Mouse (Mus musculus) T-helper 17 cell (primary cell): ENCODE measurements around the gene Cdhr3.

Experiments used
- in situ Hi-C, 2 experiments: fragments of 300-600 bp; cut with MboI, MseI; formaldehyde crosslinking; loops; 1 replicate in 1 of 2; 2 replicates in 1 of 2; pipeline ENCODE4 v1.15.1; 2025; ENCODE audit warnings: high pct_unique_total_duplicates in 2 of 2

The Cdhr3 gene

GRCm38 (mm10) chr12:33092775-33093174, at the start of gene Cdhr3:
TSS of gene Cdhr3 (minus strand) at chr12:33092875.
- in situ Hi-C loops = no loop called here

DNA sequence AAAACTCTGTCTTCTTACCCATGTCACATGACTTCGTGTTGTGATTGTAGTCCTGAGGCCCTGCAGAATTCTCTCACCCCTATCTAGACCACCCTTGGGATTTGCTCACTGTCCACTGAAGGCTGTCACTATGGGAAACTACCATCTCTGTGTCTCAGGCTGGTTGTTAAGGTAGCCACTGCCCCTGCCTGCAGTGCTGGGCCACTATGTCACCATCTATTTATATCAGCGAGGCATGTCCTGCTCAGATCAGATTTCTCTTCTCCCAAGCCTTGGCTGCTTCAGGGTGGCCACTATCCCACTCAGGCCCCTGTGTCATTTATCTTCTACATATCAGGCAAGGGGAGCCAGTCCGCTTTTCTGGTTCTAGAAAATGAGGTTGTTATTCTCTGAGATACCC, 46.4 kb upstream of the Cdhr3 start:
- in situ Hi-C loops = no loop called here

DNA sequence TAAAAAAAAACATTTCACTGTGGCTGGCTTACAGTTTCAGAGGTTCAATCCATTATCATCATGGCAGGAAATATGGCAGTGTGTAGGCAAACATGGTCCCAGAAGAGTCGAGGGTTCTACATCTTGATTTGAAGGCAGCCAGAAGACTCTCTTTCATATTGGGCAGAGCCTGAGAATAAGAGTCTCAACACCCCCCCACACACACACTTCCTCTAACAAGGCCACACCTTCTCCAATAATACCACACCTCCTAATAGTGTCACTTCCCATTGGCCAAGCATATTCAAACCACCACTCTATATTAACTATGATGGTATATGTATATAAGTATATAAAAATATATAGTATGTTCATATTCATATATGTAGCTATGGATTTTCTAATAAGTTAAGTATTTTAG, 45.2 kb upstream of the Cdhr3 start:
- in situ Hi-C loops = no loop called here

GRCm38 (mm10) chr12:33131796-33132195, 39.1 kb upstream of the Cdhr3 start:
- in situ Hi-C loops = no loop called here

GRCm38 (mm10) chr12:33130401-33130800, 37.7 kb upstream of the Cdhr3 start:
- in situ Hi-C loops = no loop called here

DNA sequence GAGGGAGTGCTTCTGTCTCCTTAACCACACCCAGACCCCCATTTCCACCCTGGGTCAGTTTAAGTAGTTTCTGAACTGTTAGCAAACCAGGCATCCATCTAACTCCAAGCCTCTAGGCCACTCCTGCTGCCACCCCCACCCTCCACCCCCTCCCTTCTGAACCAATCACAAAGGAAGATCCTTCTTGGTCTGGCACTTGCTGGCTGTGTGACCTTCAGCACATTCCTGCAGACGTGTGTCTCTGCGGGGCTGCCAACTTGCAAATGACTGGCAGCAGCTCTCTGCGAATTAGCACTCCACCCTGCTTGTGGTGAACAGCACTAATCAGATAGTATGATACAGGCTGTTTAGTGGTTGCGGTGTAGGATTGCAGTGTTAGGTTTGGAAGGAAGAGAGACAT, 36.7 kb upstream of the Cdhr3 start:
- in situ Hi-C loops = loop anchor here in 1 of 2 experiments (10.0 kb wide), 1 partner anchor 295 kb away; the partner anchor contains the start of gene Twistnb

- in situ Hi-C loops = loop anchor here in 1 of 2 experiments (10.0 kb wide), 1 partner anchor 296 kb away; the partner anchor contains the start of gene Twistnb
Observed at GRCm38 (mm10) chr12:33128702-33129101, 36.0 kb upstream of the Cdhr3 start.

DNA sequence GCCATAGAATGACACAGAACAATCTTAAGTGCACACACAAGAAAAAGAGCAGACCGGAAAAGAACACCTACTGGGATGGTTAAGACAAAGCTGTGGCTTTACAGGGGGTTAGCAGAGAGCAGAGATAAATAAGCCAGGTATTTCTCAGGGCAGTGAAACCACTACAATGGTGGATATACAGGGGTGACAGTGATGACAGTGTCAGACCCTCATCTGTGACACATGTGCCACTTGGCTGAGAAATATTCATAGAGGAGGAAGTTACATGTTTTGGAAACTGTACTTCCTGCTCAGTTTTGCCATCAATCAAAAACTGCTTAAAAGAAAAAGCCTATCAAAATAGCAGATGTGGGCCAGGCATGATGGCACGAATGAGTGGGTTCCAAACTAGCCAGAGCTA, 35.4 kb upstream of the Cdhr3 start:
- in situ Hi-C loops = loop anchor here in 1 of 2 experiments (10.0 kb wide), 1 partner anchor 297 kb away; the partner anchor contains the start of gene Twistnb

DNA sequence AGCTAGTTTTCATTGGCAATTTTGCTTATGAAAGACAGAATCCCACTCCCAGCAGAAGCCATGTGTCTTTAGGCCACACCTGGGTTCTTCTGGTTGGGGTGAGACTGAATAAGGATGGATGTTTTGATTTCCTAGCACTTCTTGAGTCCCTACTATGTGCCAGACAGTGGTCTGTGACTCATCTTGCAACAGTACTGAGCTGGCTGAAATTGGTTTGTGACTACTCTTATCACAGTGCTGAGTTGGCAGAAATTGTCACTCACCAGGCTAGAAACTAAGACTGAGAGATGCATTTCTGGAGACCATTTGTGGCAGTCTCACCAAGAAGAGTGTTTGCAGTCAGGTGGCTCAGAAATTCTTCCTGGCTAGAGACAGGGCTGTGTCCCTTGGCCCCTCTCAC, 33.6 kb upstream of the Cdhr3 start:
- in situ Hi-C loops = loop anchor here in 1 of 2 experiments (10.0 kb wide), 1 partner anchor 299 kb away; the partner anchor contains the start of gene Twistnb

GRCm38 (mm10) chr12:33125594-33126227, 33.0 kb upstream of the Cdhr3 start:
- in situ Hi-C loops = loop anchor here in 1 of 2 experiments (10.0 kb wide), 1 partner anchor 299 kb away; the partner anchor contains the start of gene Twistnb

DNA sequence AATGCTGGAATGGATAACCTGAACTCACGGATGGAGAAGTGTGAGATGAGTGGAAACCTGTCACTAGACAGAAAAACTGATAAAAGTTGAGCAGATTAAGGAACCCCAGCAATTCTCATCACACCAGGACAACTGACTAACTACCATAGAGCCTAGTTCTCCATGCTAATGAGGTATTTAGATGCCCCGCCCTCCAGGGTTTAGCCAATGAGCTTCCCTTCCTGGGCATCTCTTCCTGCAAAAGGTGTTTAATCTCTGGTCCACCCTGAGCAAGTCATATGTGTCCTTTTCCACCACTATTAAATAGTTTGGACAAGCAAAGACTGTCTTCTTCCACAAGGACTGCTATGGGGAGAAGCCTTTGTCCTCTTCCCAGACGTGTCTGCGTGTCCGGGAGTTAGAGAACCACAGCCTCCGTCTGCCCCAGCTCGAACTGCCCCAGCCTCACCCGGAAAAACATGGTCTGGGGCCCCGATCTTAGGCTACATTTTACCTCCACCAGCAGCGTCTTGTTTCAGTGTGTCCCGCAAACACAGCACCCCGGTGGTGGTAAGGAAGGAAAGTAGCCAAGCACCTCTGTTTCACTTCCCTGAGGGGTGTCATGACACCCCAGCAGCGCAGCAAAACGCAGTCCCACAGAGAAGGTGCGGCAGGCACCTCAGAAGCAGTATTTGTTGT, 26.1 kb upstream of the Cdhr3 start:
- in situ Hi-C loops = loop anchor here in 1 of 2 experiments (5.0 to 25.0 kb wide), 2 partner anchors 206 to 519 kb away; no protein-coding TSS in a partner anchor

- in situ Hi-C loops = loop anchor here in 1 of 2 experiments (25.0 kb wide), 1 partner anchor 526 kb away; no protein-coding TSS in a partner anchor
Observed at GRCm38 (mm10) chr12:33110894-33111471, 18.3 kb upstream of the Cdhr3 start.

DNA sequence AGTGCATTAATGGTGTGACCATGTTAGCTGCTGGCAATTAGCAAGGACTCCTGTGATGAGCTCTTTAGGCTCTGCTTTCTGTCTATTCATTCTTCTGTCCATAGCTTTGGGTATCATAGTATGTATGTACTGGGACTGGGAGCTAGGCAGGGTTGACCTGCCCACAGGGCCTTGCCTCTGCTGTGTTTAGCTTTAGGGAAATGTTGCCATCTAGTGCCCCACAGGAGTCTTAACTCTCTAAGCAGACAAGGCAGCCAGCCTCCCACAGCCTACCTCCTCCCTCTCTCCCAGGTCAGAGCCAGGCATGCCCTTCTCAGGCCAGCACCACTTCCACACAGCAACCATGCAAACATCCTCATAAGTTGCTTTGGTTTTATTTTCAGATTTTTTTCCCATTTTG, 16.9 kb upstream of the Cdhr3 start:
- in situ Hi-C loops = loop anchor here in 1 of 2 experiments (10.0 to 25.0 kb wide), 2 partner anchors 528 to 1465 kb away; no protein-coding TSS in a partner anchor

- in situ Hi-C loops = loop anchor here in 1 of 2 experiments (10.0 to 25.0 kb wide), 2 partner anchors 531 to 1468 kb away; no protein-coding TSS in a partner anchor
Observed at GRCm38 (mm10) chr12:33106438-33107167, 13.9 kb upstream of the Cdhr3 start.

GRCm38 (mm10) chr12:33105724-33106123, 13.0 kb upstream of the Cdhr3 start:
- in situ Hi-C loops = loop anchor here in 1 of 2 experiments (10.0 to 25.0 kb wide), 2 partner anchors 532 to 1469 kb away; no protein-coding TSS in a partner anchor

DNA sequence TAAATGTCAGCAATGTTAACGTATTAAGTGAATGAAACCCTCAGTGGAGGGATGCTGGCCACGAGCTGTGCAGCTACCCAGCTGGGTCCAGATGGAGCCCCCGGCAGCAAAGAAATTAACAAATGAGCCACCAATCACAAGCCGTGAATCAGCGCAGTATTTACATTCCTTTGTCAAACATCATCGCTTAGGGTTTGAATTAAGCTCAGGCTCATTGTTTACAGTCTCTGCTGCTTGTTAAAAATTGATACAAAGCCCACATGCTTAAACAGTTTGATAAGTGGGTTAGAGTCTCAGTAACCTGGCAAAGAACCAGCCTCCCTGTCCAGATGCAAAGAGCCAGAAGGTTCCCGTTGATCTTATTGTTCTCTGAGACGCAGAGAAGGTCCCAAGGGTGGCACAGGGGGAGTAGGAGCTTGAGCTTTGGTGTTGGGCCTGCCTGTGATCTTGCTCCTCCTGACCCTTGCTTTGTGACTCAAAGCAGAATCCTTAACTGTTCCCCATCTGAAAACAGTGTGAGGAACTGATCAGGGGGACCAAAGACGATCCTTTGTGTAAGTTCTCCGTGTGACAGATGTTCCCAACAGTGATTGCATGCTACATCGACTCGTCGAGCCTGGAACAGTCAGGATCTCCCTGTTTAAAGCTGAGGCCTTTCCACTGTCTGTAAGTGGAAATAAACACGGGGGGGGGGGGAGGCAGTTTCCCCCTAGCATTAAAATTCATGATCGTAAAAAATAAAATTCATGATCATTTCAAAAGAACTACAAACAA, 9.9 kb upstream of the Cdhr3 start:
- in situ Hi-C loops = loop anchor here (5.0 to 25.0 kb wide), 3 partner anchors 75 to 1472 kb away; no protein-coding TSS in a partner anchor

GRCm38 (mm10) chr12:33101627-33102026, 9.0 kb upstream of the Cdhr3 start:
- in situ Hi-C loops = loop anchor here (5.0 to 25.0 kb wide), 3 partner anchors 74 to 1473 kb away; no protein-coding TSS in a partner anchor

DNA sequence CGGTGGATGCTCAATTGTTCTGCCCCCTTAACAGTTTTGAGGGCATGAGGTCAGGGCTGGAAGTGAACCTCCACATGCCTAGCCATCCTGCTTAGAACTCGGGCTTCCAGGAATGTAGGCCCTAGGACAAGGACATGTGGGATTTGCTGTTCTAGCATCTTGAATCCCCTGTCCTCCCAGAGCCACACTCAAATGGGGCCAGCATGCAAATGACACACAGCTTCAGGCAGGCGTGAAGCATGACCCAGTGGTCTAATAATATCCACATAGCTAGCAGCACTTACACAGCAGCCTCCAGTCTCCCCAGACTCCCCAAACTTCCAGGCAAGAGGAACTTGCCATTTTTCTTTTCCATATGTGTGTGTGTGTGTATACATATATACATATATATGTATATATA, 3.3 kb upstream of the Cdhr3 start:
- in situ Hi-C loops = no loop called here

DNA sequence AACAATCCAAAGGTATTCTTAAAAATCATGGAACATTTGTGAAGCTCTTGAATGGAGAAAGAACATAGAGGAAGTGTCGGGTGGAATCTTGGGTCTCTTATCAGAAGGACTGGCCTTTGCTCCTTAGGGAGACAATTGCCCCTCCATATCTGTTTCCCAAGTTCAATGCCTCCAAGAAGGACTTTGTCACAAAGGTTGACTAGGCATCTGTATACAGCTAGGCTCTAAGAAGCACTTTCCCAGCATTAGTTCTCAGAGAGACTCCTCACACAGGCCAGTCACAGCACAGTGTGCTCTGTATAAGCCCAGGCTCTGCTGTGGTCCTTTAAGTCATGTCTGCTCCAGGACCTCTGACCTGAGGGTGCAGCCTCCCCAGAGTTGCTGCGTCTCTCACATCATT, 479 bp downstream of the Cdhr3 start:
- in situ Hi-C loops = no loop called here

- in situ Hi-C loops = no loop called here
Observed at GRCm38 (mm10) chr12:33086151-33086550, 6.5 kb downstream of the Cdhr3 start.
